Mouse (Mus musculus): Measurements from ENCODE around the gene Henmt1.

Henmt1 gene

GRCm38 (mm10) chr3:108939573-108939972 is at the start of gene Henmt1:
Henmt1 (plus strand) TSS chr3:108939873.
- no peak for DNase-seq (ENCODE audit: low spot score)

GRCm38 (mm10) chr3:108889908-108890307 is 49.8 kb upstream of the Henmt1 start, which contains the start of gene Fndc7:
Fndc7 (minus strand) TSS chr3:108890008.
- DNase-seq (ENCODE audit: low spot score), result no peak

GRCm38 (mm10) chr3:108892080-108892479 is 47.6 kb upstream of the Henmt1 start:
- DNase-seq (ENCODE audit: low spot score), result no peak

DNA sequence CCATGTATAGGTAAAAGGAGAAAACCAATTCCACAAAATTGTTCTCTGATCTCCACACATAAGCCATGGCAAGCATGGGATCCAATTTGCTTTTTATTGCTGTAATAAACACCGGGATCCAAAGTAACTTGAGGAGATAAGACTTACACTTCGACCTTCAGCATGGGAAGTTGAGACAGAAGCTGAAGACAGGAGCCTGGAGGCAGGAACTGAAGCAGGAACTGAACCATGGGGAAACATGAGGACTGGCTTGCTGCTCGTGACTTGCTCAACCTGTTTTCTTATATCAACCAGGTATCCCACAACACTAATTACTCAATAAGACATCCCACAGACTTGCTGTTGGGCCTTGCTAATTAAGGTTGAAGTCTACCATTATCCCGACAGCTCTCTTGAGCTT is 46.8 kb upstream of the Henmt1 start:
- no peak for DNase-seq (ENCODE audit: low spot score)

DNA sequence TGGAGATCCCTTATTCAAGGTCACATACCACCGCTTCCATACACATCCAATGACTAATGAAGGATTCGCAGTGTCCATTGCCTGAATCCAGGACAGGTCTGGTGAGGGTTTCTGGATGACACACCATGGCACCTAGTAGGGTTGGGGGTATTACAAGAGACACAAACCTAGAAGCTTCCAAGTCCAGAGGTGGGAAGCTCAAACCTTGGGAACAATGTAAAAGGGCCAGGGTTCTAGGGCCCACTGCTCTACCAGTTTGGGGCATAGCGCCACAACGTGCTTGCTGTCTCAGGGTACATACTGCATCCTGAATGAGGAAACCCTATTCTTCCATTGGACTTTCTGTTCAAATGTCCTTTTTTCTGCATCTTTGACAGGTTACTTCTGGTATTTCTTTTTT is 41.0 kb upstream of the Henmt1 start:
- DNase-seq (ENCODE audit: low spot score), result no peak

GRCm38 (mm10) chr3:108900147-108900546 is 39.5 kb upstream of the Henmt1 start:
- DNase-seq (ENCODE audit: low spot score), result no peak

DNA sequence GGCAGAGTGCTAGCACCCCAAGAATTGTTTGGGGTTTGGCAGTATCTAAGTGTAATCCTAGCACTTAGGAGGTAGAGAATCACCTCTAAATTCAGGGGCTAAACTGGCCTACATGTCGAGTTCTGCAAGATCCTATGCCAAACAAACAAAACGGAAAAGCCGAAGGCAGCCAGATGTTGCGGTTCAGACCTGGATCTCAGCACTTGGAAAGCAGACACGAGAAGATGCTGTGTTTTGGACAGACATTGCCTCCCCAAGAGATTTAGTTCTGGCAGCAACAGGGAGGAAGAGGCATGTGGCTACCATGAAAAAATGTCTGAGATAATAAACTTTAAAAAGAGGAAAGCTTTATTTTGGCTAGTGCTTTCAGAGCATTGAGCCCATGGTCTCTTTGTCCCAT is 39.0 kb upstream of the Henmt1 start:
- no peak for DNase-seq (ENCODE audit: low spot score)

GRCm38 (mm10) chr3:108902038-108902437 is 37.6 kb upstream of the Henmt1 start:
- DNase-seq (ENCODE audit: low spot score), result no peak

DNA sequence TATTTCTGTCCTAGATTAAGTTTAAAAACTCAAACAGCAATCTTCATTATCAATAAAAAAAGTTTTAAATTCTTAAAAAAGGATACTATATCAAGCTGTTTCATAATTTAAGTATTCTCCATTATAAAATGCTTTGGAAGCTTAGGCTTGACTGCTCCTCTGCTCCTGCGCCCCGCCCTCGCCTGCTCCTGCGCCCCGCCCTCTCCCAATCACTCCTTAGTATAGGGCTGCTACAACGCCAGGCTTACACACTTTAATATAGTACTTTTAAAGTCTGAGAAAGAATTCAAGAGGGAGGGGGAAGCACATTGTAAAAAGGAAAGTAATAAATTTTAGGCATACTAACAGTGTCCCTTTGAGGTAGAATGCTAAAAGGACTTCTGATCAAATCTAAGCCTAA is 36.7 kb upstream of the Henmt1 start:
- no peak for DNase-seq (ENCODE audit: low spot score)

GRCm38 (mm10) chr3:108910303-108911080 is 29.2 kb upstream of the Henmt1 start:
- DNase-seq (ENCODE audit: low spot score), result no peak

DNA sequence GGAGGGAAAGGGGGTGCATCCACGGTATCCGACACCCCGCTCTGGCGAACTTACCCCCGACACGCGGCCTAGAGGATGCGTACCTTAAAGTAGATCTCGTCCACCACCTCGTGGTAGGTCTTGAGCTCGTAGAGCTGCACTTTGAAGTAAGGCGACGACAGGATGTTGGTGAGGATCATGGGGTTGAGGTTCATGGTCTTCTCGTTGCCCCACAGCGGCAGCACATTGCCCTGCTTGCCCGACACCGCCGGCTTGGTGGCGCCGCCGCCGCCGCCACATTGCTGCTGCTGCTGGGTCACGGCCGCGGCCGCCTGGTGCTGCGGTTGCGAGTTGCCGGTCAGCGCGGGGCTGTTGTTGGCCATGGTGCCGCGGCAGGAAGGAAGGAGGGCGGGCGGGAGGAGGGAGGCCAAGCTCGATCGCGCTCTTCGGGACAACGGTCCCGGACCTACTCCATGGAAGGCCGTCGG is 28.6 kb upstream of the Henmt1 start:
- DNase-seq (ENCODE audit: low spot score), result no peak

DNA sequence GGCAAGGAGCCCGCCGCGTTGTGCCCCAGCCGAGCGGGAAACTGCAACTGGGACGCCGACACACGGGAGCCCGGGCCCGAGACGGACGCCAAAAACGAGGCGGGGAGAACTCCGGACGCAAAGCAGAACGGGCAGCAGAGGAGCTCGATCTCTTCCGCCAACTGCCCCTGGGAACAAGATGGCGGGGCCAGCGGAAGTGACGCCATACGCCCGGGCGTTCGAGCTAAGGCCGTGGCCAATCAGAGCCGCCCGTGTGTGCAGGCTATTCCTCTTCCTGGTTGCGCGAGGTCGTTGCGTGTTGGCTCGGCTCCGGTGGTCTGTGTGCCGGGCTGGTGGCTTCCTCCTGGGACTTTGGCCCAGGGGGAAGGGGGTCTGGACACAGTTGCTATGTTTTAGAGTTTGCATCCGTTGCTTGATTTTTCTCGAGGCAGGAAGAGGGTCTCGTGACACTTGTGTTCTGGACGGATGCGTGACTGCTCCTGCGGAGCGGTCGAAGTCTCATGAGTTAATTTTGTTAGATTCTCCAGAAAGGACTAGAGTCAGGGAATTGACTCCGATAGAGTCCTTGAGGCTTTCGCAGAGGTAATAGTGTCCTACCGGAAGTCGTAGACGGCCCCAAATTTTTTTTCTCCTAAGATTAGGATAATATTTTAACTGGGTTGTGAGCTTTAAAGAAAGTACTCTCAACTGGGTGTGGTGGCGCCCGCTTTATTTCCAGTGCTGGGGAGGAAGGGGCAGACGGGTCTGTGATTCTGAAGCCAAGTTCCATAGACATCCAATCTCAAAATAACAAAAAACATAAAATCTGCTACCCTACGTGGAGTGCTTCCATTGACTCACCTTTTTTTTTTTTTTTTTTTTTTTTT is 27.9 kb upstream of the Henmt1 start, which contains the start of gene Prpf38b:
Gene Prpf38b, minus strand, starts transcription at position 180 of the 866 bp plus-strand sequence.
- DNase-seq (ENCODE audit: low spot score), result peak; percentile 82

DNA sequence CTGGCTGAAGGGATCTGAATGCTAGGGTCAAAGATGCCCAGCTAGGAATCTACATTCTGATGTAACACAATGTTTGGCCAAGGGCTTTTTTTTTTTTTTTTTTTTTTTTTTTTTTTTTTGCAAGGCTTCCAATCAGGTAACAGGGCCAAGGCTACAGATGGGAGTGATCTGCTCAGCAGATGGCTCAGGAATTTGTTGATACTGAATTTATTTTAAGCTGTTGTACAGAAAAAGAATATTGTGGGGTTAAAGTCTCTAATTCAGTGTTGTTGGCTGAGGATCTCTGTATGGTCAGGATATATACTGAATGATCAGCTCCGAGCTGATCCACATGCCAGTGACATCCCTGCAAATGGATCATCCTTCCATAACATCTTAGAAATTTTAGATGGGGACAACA is 23.7 kb upstream of the Henmt1 start:
- no peak for DNase-seq (ENCODE audit: low spot score)

GRCm38 (mm10) chr3:108916857-108917256 is 22.8 kb upstream of the Henmt1 start:
- no peak for DNase-seq (ENCODE audit: low spot score)

- DNase-seq (ENCODE audit: low spot score), result no peak
These were observed 21.7 kb upstream of the Henmt1 start for GRCm38 (mm10) chr3:108917986-108918385.

GRCm38 (mm10) chr3:108918852-108919251 is 20.8 kb upstream of the Henmt1 start:
- DNase-seq (ENCODE audit: low spot score), result no peak

DNA sequence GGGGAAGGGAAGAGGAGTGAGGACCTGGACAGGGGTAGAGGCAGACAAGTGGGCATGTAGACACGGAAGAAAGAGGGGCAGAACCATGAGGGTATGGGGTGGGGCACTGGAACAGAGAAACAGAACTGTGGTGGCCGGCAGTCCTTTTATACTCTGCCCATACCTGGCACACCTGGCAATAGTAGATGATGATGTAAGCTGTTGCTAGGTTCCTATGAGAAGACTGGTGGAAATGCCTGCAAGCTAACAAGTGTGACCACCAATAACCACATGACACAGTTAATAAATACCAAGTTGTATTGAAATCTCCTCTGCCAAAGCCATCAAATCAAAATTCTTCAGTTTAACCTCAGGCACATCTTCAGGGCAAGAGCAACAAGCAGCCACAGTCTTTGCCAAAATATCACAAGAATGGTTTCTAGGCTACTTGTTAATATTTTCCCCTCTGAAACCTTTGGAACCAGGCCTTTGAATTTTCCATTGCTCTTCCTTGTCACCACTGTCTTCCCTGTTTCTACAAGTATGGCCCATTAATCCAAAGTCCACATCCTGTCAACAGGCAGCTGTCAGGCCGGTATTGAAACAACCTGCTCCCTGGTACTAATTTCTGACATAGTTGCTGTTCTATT is 19.1 kb upstream of the Henmt1 start:
- no peak for DNase-seq (ENCODE audit: low spot score)

DNA sequence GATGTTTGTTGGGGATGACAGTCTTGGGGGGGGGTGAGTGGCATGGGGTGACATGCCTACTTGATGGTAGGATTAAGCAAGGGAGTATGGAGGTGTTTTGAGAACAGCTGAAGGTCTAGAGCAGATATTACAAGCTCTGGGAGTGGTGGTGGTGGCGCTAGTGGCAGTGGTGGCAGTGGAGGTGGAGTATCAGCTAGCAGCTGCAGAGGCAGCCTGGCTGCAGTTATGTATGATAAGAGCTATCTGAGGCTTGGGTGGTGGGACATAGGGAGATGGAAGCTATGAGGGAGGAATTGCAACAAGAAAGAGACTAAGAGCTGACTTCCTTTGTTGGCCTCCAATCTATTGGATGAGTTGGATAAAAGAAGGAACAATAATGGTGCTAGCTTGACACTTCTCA is 17.9 kb upstream of the Henmt1 start:
- no peak for DNase-seq (ENCODE audit: low spot score)

DNA sequence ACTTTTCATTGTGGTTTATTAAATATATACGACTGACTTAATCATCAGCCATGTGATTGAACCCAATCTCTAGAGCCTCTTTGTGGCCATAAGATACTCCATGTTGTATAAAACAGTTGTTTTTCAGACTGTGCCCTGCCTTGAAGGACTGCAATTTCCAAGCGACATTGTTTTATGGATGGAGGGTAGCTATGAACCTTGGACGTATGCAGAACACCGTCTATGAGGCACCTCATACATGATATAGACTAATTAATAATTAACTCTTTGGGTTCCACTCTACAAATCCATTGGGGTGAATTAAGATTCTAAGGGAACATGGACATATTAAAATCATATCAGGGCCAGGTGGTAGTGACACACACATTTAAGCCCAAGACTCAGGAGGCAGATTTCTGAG is 14.0 kb upstream of the Henmt1 start:
- no peak for DNase-seq (ENCODE audit: low spot score)

GRCm38 (mm10) chr3:108926308-108926707 is 13.4 kb upstream of the Henmt1 start:
- DNase-seq (ENCODE audit: low spot score), result no peak

- no peak for DNase-seq (ENCODE audit: low spot score)
These were observed 6.1 kb upstream of the Henmt1 start for GRCm38 (mm10) chr3:108933557-108933956.

DNA sequence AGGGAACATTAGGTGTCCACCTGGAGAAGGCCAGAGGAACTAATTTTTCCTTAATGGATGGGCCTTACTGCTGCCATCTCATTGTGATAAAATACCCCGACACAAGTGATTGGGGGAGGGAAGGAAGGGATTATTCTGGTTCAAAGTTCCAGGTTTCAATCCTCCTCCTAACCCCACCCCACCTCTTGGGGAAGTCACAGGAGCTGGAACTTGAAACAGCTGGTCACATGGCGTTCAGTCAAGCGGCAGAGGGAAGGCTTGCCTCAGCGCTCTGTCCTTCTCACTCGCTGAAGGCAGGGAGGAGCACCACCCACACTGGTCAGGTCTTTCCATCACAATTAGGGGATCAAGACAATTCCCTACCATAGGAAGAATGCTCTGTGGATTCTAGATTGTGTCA is 982 bp upstream of the Henmt1 start:
- no peak for DNase-seq (ENCODE audit: low spot score)
